Mouse (Mus musculus) liver, embryonic 14.5 days (tissue): ENCODE data around the gene Mchr1.

ENCODE experiments used
- CTCF ChIP-seq: IDR thresholded peaks from 2 replicates; pipeline ENCODE4 v1.5.1; 2016; ENCODE audit warnings: antibody characterized with exemption, low read depth, control low read depth
- EP300 ChIP-seq: IDR thresholded peaks from 2 replicates; pipeline ENCODE4 v1.6.1; 2016; ENCODE audit warnings: antibody characterized with exemption, low read depth

GRCm38 (mm10) chr15:81248341-81248679 is 13.0 kb downstream of the Mchr1 start:
- no peak for TF ChIP-seq CTCF
- TF ChIP-seq EP300, result no peak
